Mouse (Mus musculus) limb, embryonic 11.5 days (tissue): ENCODE measurements at regions not wholly inside any gene's neighbourhood (a gene's known extent, or its start where the extent isn't known, plus 50 kb on each side); places are given as distances from the start of the nearest gene placed in this dataset.
"Not testable (repeated sequence)": the region's sequence is repeated elsewhere in the genome, so short reads cannot be mapped to it uniquely, and the experiment has no call there.

Experiments
- ATAC-seq: fragments of 200-750 bp; cut with Nextera tagmentation; 2 replicates; pipeline ENCODE4 v1.8.0; 2017; ENCODE audit warnings: low read depth; ENCODE audit not compliant: insufficient number of reproducible peaks, low FRiP score, low TSS enrichment
- DNase-seq: peaks from one replicate; pipeline ENCODE4 v3.0.0-alpha.2; 2015; ENCODE audit warnings: low spot score
- H3K27ac ChIP-seq: fragments of 300-500 bp; sonication (generic); replicated peaks from 2 replicates; pipeline ENCODE4 v1.5.1; 2014; ENCODE audit warnings: low read depth, mild to moderate bottlenecking, low read length
- H3K27me3 ChIP-seq: fragments of 300-500 bp; sonication (generic); 2 replicates; pipeline ENCODE4 v1.6.1; 2014; ENCODE audit warnings: mild to moderate bottlenecking, low read length, mixed read lengths; ENCODE audit not compliant: control insufficient read depth, insufficient read depth
- H3K36me3 ChIP-seq: fragments of 300-500 bp; sonication (generic); 2 replicates; pipeline ENCODE4 v1.6.1; 2014; ENCODE audit warnings: mild to moderate bottlenecking, low read length, moderate library complexity, mixed read lengths; ENCODE audit not compliant: control insufficient read depth, insufficient read depth
- H3K4me1 ChIP-seq: fragments of 300-500 bp; sonication (generic); 2 replicates; pipeline ENCODE4 v1.6.1; 2014; ENCODE audit warnings: low read length, mixed read lengths; ENCODE audit not compliant: control insufficient read depth, insufficient read depth
- H3K4me2 ChIP-seq: fragments of 300-500 bp; sonication (generic); 2 replicates; pipeline ENCODE4 v1.6.1; 2014; ENCODE audit warnings: low read depth, mild to moderate bottlenecking, moderate library complexity; ENCODE audit not compliant: severe bottlenecking
- H3K4me3 ChIP-seq: fragments of 300-500 bp; sonication (generic); 2 replicates; pipeline ENCODE4 v1.5.1; 2014; ENCODE audit warnings: low read depth, low read length
- H3K9ac ChIP-seq: fragments of 300-500 bp; sonication (generic); 2 replicates; pipeline ENCODE4 v1.6.1; 2014; ENCODE audit warnings: mild to moderate bottlenecking, low read length
- H3K9me3 ChIP-seq: fragments of 300-500 bp; sonication (generic); 2 replicates; pipeline ENCODE4 v1.6.1; 2016; ENCODE audit warnings: low read length; ENCODE audit not compliant: control insufficient read depth
- WGBS: fragments of 180-500 bp; shearing (Covaris S2); extraction: QIAGEN DNeasy Blood & Tissue Kit; methylation state at CpG from one replicate; pipeline ENCODE4 v1.1.7; 2014; 5-methylcytosine and 5-hydroxymethylcytosine counted together

DNA sequence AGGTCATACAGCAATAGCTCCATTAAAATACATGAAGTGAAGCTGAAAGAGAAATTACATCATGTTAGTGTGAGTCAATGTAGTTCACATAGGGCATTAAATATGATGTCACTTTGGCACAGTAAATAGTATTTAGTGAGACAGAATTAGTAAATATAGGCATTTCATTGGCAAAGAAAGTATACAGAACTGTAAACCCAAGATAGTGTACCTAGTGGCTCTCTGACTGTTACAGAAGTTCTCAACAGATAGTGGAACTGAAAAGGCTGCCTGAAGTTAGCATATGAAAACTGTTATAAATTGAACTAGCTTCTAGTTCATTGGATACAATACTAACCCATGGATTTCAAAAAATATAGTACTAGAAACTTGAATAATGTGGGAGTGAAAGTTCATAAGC is 1642.1 kb upstream of the Cdh6 start:
- H3K4me1 ChIP-seq: no peaks in the 10 kb centered on the region
- no peak for ATAC-seq
- H3K9me3 ChIP-seq: no peaks in the 10 kb centered on the region
- no peak for DNase-seq
- no peak overlapping the region for H3K9ac ChIP-seq
- no peaks in the 10 kb centered on the region for H3K36me3 ChIP-seq
- no peak overlapping the region for H3K27ac ChIP-seq
- H3K27me3 ChIP-seq: no peaks in the 10 kb centered on the region
- H3K4me3 ChIP-seq: no peak overlapping the region
- H3K4me2 ChIP-seq: no peak overlapping the region

- H3K4me3 ChIP-seq: no peak overlapping the region
- H3K9me3 ChIP-seq: no peaks in the 10 kb centered on the region
- H3K4me2 ChIP-seq: no peak overlapping the region
- no peak overlapping the region for H3K9ac ChIP-seq
- H3K27me3 ChIP-seq: no peaks in the 10 kb centered on the region
- ATAC-seq (no peak), DNase-seq (no peak)
- no peaks in the 10 kb centered on the region for H3K4me1 ChIP-seq
- WGBS: 44% methylated on average over 1 of the region's 1 CpGs
- no peaks in the 10 kb centered on the region for H3K36me3 ChIP-seq
- H3K27ac ChIP-seq: no peak overlapping the region
Measured at GRCm38 (mm10) chr15:14806849-14807248, 1633.4 kb upstream of the Cdh6 start.

DNA sequence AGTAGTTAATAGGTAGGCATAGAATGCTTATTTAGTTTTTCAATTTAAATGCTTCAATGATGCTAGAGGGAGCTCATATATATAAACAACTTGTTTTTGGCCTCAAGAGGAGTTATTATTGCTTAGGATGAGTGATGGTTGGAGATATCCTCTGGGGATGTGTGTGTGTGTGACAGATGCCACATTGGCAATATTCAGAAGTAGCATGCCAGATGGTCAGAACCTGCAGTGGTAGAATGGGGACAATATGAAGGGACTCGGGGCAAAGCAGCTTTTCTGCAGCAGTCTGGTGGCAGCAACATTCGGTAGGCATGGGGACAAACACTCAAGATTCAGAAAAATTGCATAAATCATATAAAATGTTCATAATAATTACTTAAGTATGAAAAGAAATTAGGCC is 1621.7 kb upstream of the Cdh6 start:
- H3K4me1 ChIP-seq: no peaks in the 10 kb centered on the region
- no peak for ATAC-seq
- 82% methylated on average over 2 of the region's 2 CpGs for WGBS
- H3K27me3 ChIP-seq: no peaks in the 10 kb centered on the region
- H3K36me3 ChIP-seq: no peaks in the 10 kb centered on the region
- DNase-seq: no peak
- no peaks in the 10 kb centered on the region for H3K9me3 ChIP-seq
- no peak overlapping the region for H3K27ac ChIP-seq
- H3K4me3 ChIP-seq: no peak overlapping the region
- H3K4me2 ChIP-seq: no peak overlapping the region
- H3K9ac ChIP-seq: no peak overlapping the region

DNA sequence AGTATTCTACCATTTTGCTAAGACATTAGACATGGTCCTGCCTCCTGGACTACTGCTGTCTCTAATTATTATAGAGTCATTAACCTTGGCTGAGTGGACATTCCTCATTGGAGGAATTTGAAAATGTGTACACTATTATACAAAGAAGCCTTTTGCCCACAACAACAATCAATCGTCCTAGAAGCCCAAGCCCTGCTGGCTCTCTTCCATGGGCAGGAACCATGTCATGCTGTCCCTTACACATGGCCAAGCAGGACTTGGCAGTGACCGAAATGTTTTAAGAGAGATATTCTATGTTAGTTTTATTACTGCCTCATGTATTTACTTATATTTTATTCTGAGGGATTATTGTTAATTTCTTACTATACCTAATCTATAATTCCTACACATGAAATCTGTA is 1607.3 kb upstream of the Cdh6 start:
- no peak overlapping the region for H3K27ac ChIP-seq
- no peak overlapping the region for H3K4me3 ChIP-seq
- H3K4me2 ChIP-seq: no peak overlapping the region
- H3K9ac ChIP-seq: no peak overlapping the region
- no peaks in the 10 kb centered on the region for H3K36me3 ChIP-seq
- H3K4me1 ChIP-seq: no peaks in the 10 kb centered on the region
- no peaks in the 10 kb centered on the region for H3K27me3 ChIP-seq
- no peak for ATAC-seq
- H3K9me3 ChIP-seq: no peaks in the 10 kb centered on the region
- WGBS: 83% methylated on average over 2 of the region's 2 CpGs
- DNase-seq: no peak

GRCm38 (mm10) chr15:14741733-14742132 is 1568.3 kb upstream of the Cdh6 start:
- no peaks in the 10 kb centered on the region for H3K4me1 ChIP-seq
- no peaks in the 10 kb centered on the region for H3K36me3 ChIP-seq
- no peak overlapping the region for H3K9ac ChIP-seq
- ATAC-seq (no peak), DNase-seq (no peak)
- no peak overlapping the region for H3K27ac ChIP-seq
- WGBS: 85% methylated on average over 2 of the region's 2 CpGs
- H3K27me3 ChIP-seq: no peaks in the 10 kb centered on the region
- no peaks in the 10 kb centered on the region for H3K9me3 ChIP-seq
- no peak overlapping the region for H3K4me3 ChIP-seq
- H3K4me2 ChIP-seq: no peak overlapping the region

GRCm38 (mm10) chr15:14697925-14698324 is 1524.5 kb upstream of the Cdh6 start:
- not testable (repeated sequence) for H3K9me3 ChIP-seq, H3K9ac ChIP-seq, H3K36me3 ChIP-seq, H3K4me2 ChIP-seq, H3K27me3 ChIP-seq, H3K4me1 ChIP-seq, H3K4me3 ChIP-seq, ATAC-seq, DNase-seq, H3K27ac ChIP-seq
- WGBS: 91% methylated on average over 2 of the region's 2 CpGs

DNA sequence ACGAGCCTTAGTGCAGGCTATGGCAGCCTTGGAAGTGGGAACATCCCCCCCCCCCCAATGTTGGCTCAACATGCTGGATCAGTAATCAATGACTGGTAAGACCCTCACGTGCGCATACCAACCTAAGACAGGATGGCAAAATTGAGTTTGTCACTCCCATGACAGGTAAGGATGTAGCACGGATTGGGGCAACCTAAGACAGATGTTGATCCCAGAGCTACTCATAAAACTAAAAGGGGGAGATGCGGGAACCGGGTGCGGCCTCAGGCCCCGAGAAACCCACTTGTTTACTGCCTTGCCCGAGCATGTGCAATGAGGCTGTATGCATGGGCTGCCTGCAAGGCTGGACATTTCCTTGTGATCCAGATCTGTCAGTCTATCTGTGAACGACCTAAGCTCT is 1523.0 kb upstream of the Cdh6 start:
- Histone ChIP-seq H3K9ac (no peak overlapping the region), H3K27ac (no peak overlapping the region), H3K9me3 (no peaks in the 10 kb centered on the region), H3K4me3 (no peak overlapping the region), H3K36me3 (no peaks in the 10 kb centered on the region), H3K4me2 (no peak overlapping the region), H3K27me3 (no peaks in the 10 kb centered on the region), H3K4me1 (no peaks in the 10 kb centered on the region)
- 94% methylated on average over 10 of the region's 10 CpGs for WGBS
- ATAC-seq (no peak), DNase-seq (no peak)

GRCm38 (mm10) chr15:14689141-14689540 is 1515.7 kb upstream of the Cdh6 start:
- no peak overlapping the region for H3K4me2 ChIP-seq
- H3K4me1 ChIP-seq: no peaks in the 10 kb centered on the region
- H3K4me3 ChIP-seq: no peak overlapping the region
- ATAC-seq (no peak), DNase-seq (no peak)
- H3K27ac ChIP-seq: no peak overlapping the region
- H3K27me3 ChIP-seq: no peaks in the 10 kb centered on the region
- 84% methylated on average over 2 of the region's 2 CpGs for WGBS
- no peaks in the 10 kb centered on the region for H3K9me3 ChIP-seq
- no peaks in the 10 kb centered on the region for H3K36me3 ChIP-seq
- H3K9ac ChIP-seq: no peak overlapping the region

GRCm38 (mm10) chr15:14642291-14642690 is 1468.8 kb upstream of the Cdh6 start:
- ATAC-seq (no peak), DNase-seq (no peak)
- H3K9ac ChIP-seq: no peak overlapping the region
- H3K4me1 ChIP-seq: no peaks in the 10 kb centered on the region
- no peak overlapping the region for H3K27ac ChIP-seq
- no peak overlapping the region for H3K4me3 ChIP-seq
- H3K4me2 ChIP-seq: no peak overlapping the region
- no peaks in the 10 kb centered on the region for H3K36me3 ChIP-seq
- no peaks in the 10 kb centered on the region for H3K9me3 ChIP-seq
- WGBS: 89% methylated on average over 2 of the region's 2 CpGs
- H3K27me3 ChIP-seq: no peaks in the 10 kb centered on the region
